Mouse (Mus musculus): ENCODE measurements around the gene Ube2ql1.

- TF ChIP-seq CTCF (IDR thresholded peaks at IDR 0.05; ENCODE audit: extremely low read depth, insufficient read length, insufficient replicate concordance, low read depth, low read length) (no peak), POLR2A (IDR thresholded peaks at IDR 0.05; ENCODE audit: low read depth, low read length) (no peak)
These were observed 52.7 kb downstream of the Ube2ql1 start for GRCm38 (mm10) chr13:69687023-69687422.
